Mouse (Mus musculus) erythroblast, adult 5-6 weeks (primary cell): ENCODE results near the gene Dcakd. TPM values are rescaled to one million over a fixed set of nuclear protein-coding genes. Genes with fewer than 3 reads are reported as not detected.

Experiments used
- ATAC-seq: replicated peaks from 2 replicates; pipeline ENCODE4 v1.8.0; 2016; ENCODE audit warnings: moderate number of reproducible peaks, mild to moderate bottlenecking, moderate TSS enrichment, inconsistent platforms; ENCODE audit not compliant: poor library complexity, low FRiP score, severe bottlenecking
- total RNA-seq, 2 experiments: library from RNA; stranded (forward) in 1 of 2; stranded (reverse) in 1 of 2; fragments of 150-400 nt in 1 of 2; fragments of 200-764, 138-1000 nt in 1 of 2; gene quantifications; 2 replicates each; pipeline versions ENCODE4 v1.2.3 to v1.2.4; 2015 to 2017; ENCODE audit warnings: low replicate concordance in 2 of 2

The Dcakd gene
- total RNA-seq, 2 experiments from 2014 or later, result 16.3 to 26.4 TPM

DNA sequence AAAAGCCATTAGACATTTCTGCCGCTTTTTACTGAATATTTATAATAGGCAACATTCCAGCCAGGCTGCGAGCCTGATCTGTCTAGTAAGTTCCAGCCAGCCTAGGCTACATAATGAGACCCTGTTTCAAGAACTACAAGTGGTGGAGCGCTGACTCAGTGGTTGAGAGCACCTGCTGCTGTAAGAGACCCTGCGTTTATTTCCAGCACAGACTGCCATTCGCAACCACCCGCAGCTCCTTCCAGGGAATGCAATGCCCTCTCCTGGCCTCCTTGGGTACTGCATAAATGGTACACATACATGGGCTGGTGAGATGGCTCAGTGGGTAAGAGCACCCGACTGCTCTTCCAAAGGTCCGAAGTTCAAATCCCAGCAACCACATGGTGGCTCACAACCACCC is 18.9 kb downstream of the Dcakd start:
- 0 out of 2 replicates have a peak, but pooled peaks have one; percentile 47 for ATAC-seq

DNA sequence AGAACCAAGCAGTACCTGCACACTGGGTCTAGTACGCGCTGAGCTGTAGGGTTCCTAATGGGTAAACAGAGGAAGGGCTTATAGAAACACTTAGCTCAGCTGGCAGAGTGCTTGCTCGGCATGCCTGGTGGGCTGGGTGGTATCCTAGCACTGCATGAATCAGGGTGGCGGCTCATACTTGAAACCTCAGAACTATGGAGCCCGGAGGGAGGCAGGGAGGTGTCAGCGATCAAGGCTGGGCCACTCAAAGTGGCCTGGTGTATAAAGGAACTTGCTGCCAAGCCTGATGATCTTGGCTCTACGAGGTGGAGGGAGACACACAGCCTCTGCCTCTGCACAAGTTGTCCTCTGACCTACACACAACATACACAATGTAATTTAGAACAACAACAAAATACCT is 19.6 kb downstream of the Dcakd start:
- no peak for ATAC-seq

GRCm38 (mm10) chr11:103007001-103007340 is 21.2 kb downstream of the Dcakd start:
- ATAC-seq, result no peak

DNA sequence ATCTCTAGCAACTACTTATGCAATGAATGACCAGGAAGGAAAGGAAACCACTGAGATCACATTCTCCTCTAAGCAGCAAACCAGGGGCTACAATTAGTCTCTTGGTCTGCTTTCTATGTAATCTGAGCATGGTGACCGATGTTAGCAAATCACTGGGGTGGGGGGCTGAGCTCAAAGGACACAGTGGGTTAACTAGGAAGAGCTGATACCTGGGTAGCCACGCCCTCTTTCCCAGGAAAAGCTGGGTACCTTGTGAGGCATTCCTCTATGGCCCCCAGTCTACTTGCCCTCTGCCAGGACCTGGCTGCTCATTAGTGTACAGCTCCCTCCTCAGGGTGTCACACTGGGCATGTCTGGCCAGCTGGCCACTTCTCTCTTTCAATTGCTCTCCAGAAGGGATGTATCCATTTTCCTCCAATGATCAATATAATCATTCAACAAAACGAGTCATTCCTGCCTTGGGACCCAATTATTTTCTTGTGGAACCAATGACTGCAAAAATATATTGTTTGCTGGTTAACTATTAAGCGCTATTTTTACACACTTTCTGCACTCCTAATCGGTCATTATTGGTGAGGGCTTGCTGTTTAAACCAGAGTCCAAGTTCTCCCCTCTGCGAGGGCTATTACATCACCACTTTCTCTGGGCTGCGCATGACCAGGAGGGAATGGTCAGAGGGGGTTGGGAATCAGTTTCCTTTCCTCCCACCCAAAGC is 21.7 kb downstream of the Dcakd start:
- no peak for ATAC-seq

GRCm38 (mm10) chr11:103005254-103005981 is 22.7 kb downstream of the Dcakd start:
- ATAC-seq, result no peak

DNA sequence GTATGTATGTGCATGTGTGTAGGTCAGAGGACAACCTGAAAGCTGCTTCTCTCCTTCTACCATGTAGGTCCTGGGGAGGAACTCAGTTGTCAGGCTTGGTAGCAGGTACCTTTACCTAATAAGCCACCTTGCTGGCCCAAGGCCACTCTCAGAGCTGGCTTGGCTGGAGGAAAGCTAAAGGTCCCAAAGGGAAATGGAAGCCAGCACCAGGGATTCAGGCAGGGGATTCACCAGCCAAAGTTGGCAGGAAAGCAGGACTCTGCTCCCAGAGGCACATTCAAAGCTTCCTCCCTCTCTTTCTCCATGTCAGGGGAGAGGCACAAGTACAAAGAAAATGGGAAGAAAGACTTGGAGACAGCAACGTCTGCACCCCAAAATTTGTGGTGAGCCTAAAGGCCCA is 23.3 kb downstream of the Dcakd start:
- ATAC-seq, result no peak

- ATAC-seq, result no peak
Measured at GRCm38 (mm10) chr11:103003210-103003609, 24.9 kb downstream of the Dcakd start.

- ATAC-seq, result no peak
Measured at GRCm38 (mm10) chr11:103001063-103001462, 27.1 kb downstream of the Dcakd start.

DNA sequence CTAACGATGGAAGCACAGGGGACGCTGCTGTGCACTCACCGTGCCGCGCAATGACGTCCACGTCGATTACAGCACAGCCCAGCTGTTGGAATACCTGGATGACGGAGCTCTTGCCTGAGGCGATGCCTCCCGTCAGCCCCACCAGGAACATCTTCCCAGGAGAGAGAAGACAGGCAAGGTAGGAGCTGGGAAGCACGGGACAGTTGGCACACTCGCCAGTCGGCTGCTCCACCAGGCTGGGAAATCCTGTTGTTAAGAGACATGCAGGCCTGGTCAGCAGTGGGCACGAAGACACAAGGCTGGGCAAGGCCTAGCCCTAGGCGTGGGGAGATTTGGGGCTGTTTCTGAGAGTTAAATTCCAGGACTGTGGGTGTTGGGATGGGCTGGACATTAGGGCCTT is 28.0 kb downstream of the Dcakd start:
- ATAC-seq, result no peak

- ATAC-seq, result no peak
Measured at GRCm38 (mm10) chr11:102999317-102999970, 28.7 kb downstream of the Dcakd start.

- ATAC-seq, result no peak
Measured at GRCm38 (mm10) chr11:102998577-102999316, 29.4 kb downstream of the Dcakd start.

DNA sequence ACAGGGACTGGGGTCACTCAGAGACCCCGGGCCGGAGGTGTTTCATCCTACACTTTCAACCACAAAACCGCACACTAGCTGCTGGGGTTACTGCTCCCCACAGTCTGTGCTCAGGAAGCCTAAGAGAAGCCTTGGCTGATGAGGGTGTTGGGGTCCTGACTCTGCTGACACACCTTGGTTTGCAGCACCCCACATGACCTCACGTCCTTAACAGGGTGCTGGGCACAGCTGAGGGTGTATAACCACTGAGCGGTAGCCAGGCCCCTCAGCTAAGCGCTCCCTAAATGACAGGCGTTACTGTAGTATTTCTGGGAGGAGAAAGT is 29.9 kb downstream of the Dcakd start:
- no peak for ATAC-seq

DNA sequence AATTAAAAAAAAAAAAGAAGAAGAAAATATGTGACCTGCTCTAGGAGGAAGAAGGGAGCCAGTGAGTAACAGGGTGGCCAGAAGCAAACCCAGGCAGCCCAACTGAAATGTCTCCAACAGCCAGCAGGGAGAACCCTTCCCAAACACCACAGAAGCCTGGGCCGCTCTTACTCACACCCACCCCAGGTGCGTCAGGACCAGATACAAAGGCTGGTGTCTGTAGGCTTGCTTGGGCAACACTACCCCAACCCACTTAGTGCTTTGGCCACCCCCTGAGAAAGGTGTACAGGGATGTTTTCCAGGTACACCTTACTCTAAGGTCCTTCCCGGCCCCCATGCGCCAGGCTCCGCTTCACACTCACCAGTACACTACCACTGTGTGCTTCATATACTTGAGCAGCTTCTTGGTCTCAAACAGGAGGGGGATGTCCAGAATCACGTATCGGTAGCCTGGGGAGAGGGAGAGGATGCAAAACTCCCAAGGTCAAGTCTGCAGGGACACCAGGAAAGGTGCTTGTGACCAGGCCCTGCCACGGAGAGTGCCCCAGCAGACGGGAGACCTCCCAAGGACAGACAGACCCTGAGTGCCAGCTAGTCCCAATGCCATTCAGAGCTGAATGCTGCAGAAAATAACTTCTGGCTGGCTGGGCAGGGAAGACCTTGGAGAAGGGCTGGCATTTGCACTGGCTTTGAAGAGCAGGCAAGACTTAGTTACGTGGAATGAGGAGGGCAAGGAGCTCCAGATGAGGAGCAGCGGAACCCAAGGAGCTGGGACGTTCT is 31.0 kb downstream of the Dcakd start:
- no peak for ATAC-seq

GRCm38 (mm10) chr11:102996385-102996784 is 31.7 kb downstream of the Dcakd start:
- no peak for ATAC-seq

- no peak for ATAC-seq
Measured at GRCm38 (mm10) chr11:102994952-102995351, 33.2 kb downstream of the Dcakd start.

GRCm38 (mm10) chr11:102993420-102994029 is 34.6 kb downstream of the Dcakd start:
- no peak for ATAC-seq

DNA sequence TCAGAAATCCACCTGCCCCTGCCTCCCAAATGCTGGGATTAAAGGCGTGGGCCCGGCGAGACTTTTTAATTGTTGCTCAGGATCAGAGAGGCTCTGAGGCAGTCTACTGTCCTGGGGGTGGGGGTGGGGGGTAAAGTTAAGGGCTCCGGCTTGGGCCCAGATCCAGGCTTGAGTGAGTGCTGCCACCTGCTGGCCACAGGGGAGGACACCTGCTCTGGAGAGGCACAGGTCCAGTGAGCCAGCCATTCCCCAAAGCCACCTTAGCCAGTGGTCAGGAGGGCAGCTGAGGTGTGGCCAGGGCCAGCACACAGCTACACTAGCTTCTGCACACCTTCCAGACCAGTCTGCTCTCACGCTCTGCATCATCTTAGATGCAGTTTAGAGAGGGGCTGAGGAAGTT is 35.2 kb downstream of the Dcakd start:
- peak; percentile 78 for ATAC-seq

GRCm38 (mm10) chr11:102991681-102992080 is 36.5 kb downstream of the Dcakd start:
- no peak for ATAC-seq

DNA sequence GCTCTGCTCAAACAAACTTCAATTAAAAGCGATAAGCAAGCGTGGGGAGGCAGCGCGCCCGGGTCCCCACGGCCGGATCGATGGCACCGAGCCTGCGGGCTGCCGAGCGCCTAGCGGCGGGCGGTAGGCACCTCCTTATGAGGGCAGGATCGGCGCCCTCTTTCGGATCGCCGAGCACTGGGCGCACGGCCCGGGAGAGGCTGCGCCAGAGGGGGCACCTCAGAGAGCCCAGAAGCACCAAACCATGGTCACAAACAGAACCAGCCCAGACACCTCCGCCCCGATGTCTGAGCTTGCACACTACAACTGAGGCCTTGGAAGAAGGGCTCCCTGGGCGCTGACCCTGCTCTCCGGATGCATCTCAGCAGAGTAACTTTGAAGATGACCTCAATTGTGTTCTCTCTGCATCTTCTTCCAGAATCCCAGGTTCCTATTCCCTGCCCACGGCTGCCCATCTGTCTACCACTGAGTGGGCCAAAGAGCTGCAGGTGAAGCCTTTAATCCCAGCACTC is 37.9 kb downstream of the Dcakd start:
- no peak for ATAC-seq
